Mouse (Mus musculus) frontal cortex, postnatal 10 days (tissue): ENCODE results near the gene Zfp965.
"Not testable (repeated sequence)": the region's sequence is repeated elsewhere in the genome, so short reads cannot be mapped to it uniquely, and the experiment has no call there.

ENCODE experiments used
- DNase-seq, 2 experiments: peaks; one replicate each; pipeline ENCODE4 v3.0.0; 2022; ENCODE audit warnings: low spot score in 2 of 2, mixed read lengths in 1 of 2

Gene Zfp965

DNA sequence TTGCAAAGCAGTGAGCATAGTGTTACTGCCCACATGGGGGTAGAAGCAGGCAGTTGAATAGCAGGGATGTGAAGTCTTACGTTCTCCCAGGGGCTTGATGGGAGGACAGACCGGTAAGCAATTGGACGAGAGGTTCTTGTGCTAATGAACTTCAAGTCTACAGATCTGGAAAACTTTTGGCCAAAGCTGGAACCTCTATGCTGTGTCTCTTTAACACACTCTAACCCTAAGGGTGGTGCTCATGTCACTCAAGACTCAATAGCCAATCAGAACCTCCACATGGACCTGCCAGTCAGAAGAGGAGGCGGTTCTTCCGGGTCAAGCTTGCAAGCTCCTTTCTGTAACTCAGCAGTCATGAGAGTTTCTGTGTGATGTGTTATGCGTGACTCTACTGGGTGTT lies at the start of gene Zfp965:
Gene Zfp965 (plus strand): TSS at position 301 of the 400 bp plus-strand sequence.
- not testable (repeated sequence) for DNase-seq

GRCm38 (mm10) chr2:175435707-175436106 lies 34.1 kb upstream of the Zfp965 start, which contains the start of gene Gm4724:
Gene Gm4724, minus strand, starts transcription at chr2:175435807.
- not testable (repeated sequence) for DNase-seq
